Mouse (Mus musculus) C2C12 (cell line): ENCODE results near the gene Pigu.

Source experiments
- CEBPB ChIP-seq: IDR thresholded peaks from one replicate; pipeline ENCODE4 v1.6.1; 2011; ENCODE audit warnings: low read depth, mild to moderate bottlenecking, control low read depth, moderate library complexity
- CTCF ChIP-seq: IDR thresholded peaks from one replicate; pipeline ENCODE4 v1.5.1; 2011; ENCODE audit not compliant: control insufficient read depth, insufficient read depth, insufficient read length
- USF1 ChIP-seq: IDR thresholded peaks from one replicate; pipeline ENCODE4 v1.6.1; 2011; ENCODE audit warnings: low read depth, mild to moderate bottlenecking, control low read depth, moderate library complexity

DNA sequence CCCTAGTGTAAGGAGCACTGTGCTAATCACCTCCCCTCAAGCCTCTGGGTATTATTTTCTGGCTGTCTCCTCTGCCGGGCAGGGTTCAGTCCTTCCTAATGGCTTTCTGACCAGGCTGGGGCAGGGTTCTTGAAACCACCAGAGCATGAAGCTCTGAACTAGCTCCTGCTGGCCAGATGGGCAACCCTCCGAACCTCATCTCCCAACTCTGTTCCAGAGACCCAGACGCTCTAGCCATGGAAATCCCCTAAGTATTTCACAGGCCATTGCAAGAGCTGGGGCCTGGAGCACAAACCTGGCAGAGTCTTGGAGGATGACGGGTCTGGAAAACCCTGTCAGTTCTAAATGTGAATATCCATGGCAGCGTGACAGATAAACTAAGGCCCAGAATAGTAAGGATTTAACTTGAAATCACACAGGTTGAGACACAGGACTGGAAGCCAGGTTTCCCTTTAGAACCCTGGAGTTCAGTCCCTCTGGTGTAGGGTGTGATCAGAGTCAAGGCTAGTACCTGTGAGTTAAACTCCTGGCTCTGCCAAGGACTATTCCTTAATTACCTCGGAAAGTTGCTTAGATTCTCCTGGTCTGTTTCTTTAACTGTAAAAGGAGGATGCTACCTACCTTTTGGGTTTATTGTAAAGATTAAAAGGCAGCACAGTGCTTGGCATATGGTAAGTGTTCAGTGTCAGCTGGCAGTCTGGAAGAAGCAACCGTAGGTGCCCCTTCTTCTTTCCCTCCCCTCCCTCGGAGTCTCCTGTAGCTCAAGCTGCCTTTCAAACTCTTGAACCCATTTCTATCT lies 23.2 kb upstream of the Pigu start, which contains the start of gene Trp53inp2:
- TF ChIP-seq CTCF: no peak
- TF ChIP-seq CEBPB: no peak
- TF ChIP-seq USF1: no peak
